Mouse (Mus musculus) testis, adult 2 months (tissue): Measurements from ENCODE around the gene Bhlha9.

Experiments used
- CTCF ChIP-seq: fragments of 200-500 bp; IDR thresholded peaks from 2 replicates; pipeline ENCODE4 v1.5.1; 2012; ENCODE audit warnings: low read depth, mild to moderate bottlenecking, inconsistent platforms, low read length, moderate library complexity; ENCODE audit not compliant: control insufficient read depth, insufficient read depth, insufficient replicate concordance
- POLR2A ChIP-seq: fragments of 200-500 bp; IDR thresholded peaks from 2 replicates; pipeline ENCODE4 v1.6.1; 2012; ENCODE audit warnings: low read depth, mild to moderate bottlenecking, inconsistent platforms, low read length, moderate library complexity; ENCODE audit not compliant: control insufficient read depth

- TF ChIP-seq CTCF (no peak), POLR2A (no peak)
Measured at GRCm38 (mm10) chr11:76674704-76675103, 2.4 kb downstream of the Bhlha9 start.
